Mouse (Mus musculus) limb, embryonic 11.5 days (tissue): Measurements from ENCODE around the gene Gsg1. TPM values are rescaled to one million over a fixed set of nuclear protein-coding genes. Genes with fewer than 3 reads are reported as not detected.

Experiments used
- ATAC-seq: fragments of 200-750 bp; cut with Nextera tagmentation; 2 replicates; pipeline ENCODE4 v1.8.0; 2017; ENCODE audit warnings: low read depth; ENCODE audit not compliant: insufficient number of reproducible peaks, low FRiP score, low TSS enrichment
- DNase-seq: peaks from one replicate; pipeline ENCODE4 v3.0.0-alpha.2; 2015; ENCODE audit warnings: low spot score
- H3K27ac ChIP-seq: fragments of 300-500 bp; sonication (generic); replicated peaks from 2 replicates; pipeline ENCODE4 v1.5.1; 2014; ENCODE audit warnings: low read depth, mild to moderate bottlenecking, low read length
- H3K27me3 ChIP-seq: fragments of 300-500 bp; sonication (generic); 2 replicates; pipeline ENCODE4 v1.6.1; 2014; ENCODE audit warnings: mild to moderate bottlenecking, low read length, mixed read lengths; ENCODE audit not compliant: control insufficient read depth, insufficient read depth
- H3K36me3 ChIP-seq: fragments of 300-500 bp; sonication (generic); 2 replicates; pipeline ENCODE4 v1.6.1; 2014; ENCODE audit warnings: mild to moderate bottlenecking, low read length, moderate library complexity, mixed read lengths; ENCODE audit not compliant: control insufficient read depth, insufficient read depth
- H3K4me1 ChIP-seq: fragments of 300-500 bp; sonication (generic); 2 replicates; pipeline ENCODE4 v1.6.1; 2014; ENCODE audit warnings: low read length, mixed read lengths; ENCODE audit not compliant: control insufficient read depth, insufficient read depth
- H3K4me2 ChIP-seq: fragments of 300-500 bp; sonication (generic); 2 replicates; pipeline ENCODE4 v1.6.1; 2014; ENCODE audit warnings: low read depth, mild to moderate bottlenecking, moderate library complexity; ENCODE audit not compliant: severe bottlenecking
- H3K4me3 ChIP-seq: fragments of 300-500 bp; sonication (generic); 2 replicates; pipeline ENCODE4 v1.5.1; 2014; ENCODE audit warnings: low read depth, low read length
- H3K9ac ChIP-seq: fragments of 300-500 bp; sonication (generic); 2 replicates; pipeline ENCODE4 v1.6.1; 2014; ENCODE audit warnings: mild to moderate bottlenecking, low read length
- H3K9me3 ChIP-seq: fragments of 300-500 bp; sonication (generic); 2 replicates; pipeline ENCODE4 v1.6.1; 2016; ENCODE audit warnings: low read length; ENCODE audit not compliant: control insufficient read depth
- WGBS: fragments of 180-500 bp; shearing (Covaris S2); extraction: QIAGEN DNeasy Blood & Tissue Kit; methylation state at CpG from one replicate; pipeline ENCODE4 v1.1.7; 2014; 5-methylcytosine and 5-hydroxymethylcytosine counted together
- polyA plus RNA-seq: library from polyadenylated mRNA; unstranded; fragments of >200 nt; fragmentation: Nextera tagmentation; extraction: Ambion mirVana; gene quantifications from 2 replicates; pipeline ENCODE4 v1.2.1, GENCODE M21; 2014

Gene Gsg1
- polyA plus RNA-seq, 1 experiment from 2014 or later, result 0.91 TPM

GRCm38 (mm10) chr6:135212666-135213065 is 41.5 kb downstream of the Gsg1 start:
- Histone ChIP-seq H3K4me3 (no peak overlapping the region), H3K27ac (no peak overlapping the region), H3K36me3 (no peaks in the 10 kb centered on the region; the same call in 1 of the 2 replicates), H3K27me3 (no peaks in the 10 kb centered on the region), H3K9me3 (no peaks in the 10 kb centered on the region), H3K9ac (no peak overlapping the region), H3K4me1 (no peaks in the 10 kb centered on the region), H3K4me2 (no peak overlapping the region)
- DNase-seq, result no peak
- ATAC-seq, result no peak
- 79% methylated on average over 2 of the region's 2 CpGs for WGBS

GRCm38 (mm10) chr6:135211169-135211568 is 43.0 kb downstream of the Gsg1 start:
- WGBS, result 82% methylated on average over 7 of the region's 7 CpGs
- no peak overlapping the region for H3K9ac ChIP-seq

GRCm38 (mm10) chr6:135206909-135207308 is 47.2 kb downstream of the Gsg1 start:
- Histone ChIP-seq H3K27me3 (no peaks in the 10 kb centered on the region), H3K36me3 (no peaks in the 10 kb centered on the region; the same call in 1 of the 2 replicates), H3K4me1 (no peaks in the 10 kb centered on the region), H3K4me3 (no peak overlapping the region), H3K27ac (no peak overlapping the region), H3K4me2 (no peak overlapping the region), H3K9ac (no peak overlapping the region), H3K9me3 (no peaks in the 10 kb centered on the region)
- ATAC-seq, result no peak
- DNase-seq, result no peak
- 88% methylated on average over 8 of the region's 8 CpGs for WGBS

More at GRCm38 (mm10) chr6:135211169-135211568, 43.0 kb downstream of the Gsg1 start:
- H3K4me3 ChIP-seq, result no peak overlapping the region
- H3K9me3 ChIP-seq, result no peaks in the 10 kb centered on the region
- no peak for ATAC-seq
- H3K27ac ChIP-seq, result no peak overlapping the region
- H3K36me3 ChIP-seq, result no peaks in the 10 kb centered on the region; the same call in 1 of the 2 replicates
- DNase-seq, result no peak
- no peak overlapping the region for H3K4me2 ChIP-seq
- H3K4me1 ChIP-seq, result no peaks in the 10 kb centered on the region
- no peaks in the 10 kb centered on the region for H3K27me3 ChIP-seq

- Histone ChIP-seq H3K4me2 (no peak overlapping the region), H3K27me3 (no peaks in the 10 kb centered on the region), H3K9ac (no peak overlapping the region), H3K27ac (no peak overlapping the region), H3K4me3 (no peak overlapping the region), H3K4me1 (no peaks in the 10 kb centered on the region), H3K9me3 (no peaks in the 10 kb centered on the region), H3K36me3 (no peaks in the 10 kb centered on the region; the same call in 1 of the 2 replicates)
- 95% methylated on average over 4 of the region's 4 CpGs for WGBS
- DNase-seq (no peak), ATAC-seq (no peak)
These were observed 48.3 kb downstream of the Gsg1 start for GRCm38 (mm10) chr6:135205802-135206201.

GRCm38 (mm10) chr6:135204869-135205268 is 49.3 kb downstream of the Gsg1 start:
- no peaks in the 10 kb centered on the region; the same call in 1 of the 2 replicates for H3K36me3 ChIP-seq
- H3K9ac ChIP-seq, result no peak overlapping the region
- H3K4me2 ChIP-seq, result no peak overlapping the region
- no peak for ATAC-seq
- WGBS, result 78% methylated on average over 4 of the region's 4 CpGs
- no peaks in the 10 kb centered on the region for H3K4me1 ChIP-seq
- H3K4me3 ChIP-seq, result no peak overlapping the region
- H3K9me3 ChIP-seq, result no peaks in the 10 kb centered on the region
- DNase-seq, result no peak
- H3K27ac ChIP-seq, result no peak overlapping the region
- H3K27me3 ChIP-seq, result no peaks in the 10 kb centered on the region

- WGBS, result 70% methylated on average over 6 of the region's 6 CpGs
- Histone ChIP-seq H3K9me3 (no peaks in the 10 kb centered on the region), H3K4me2 (no peak overlapping the region), H3K4me1 (0 out of 2 replicates have a peak, but pooled peaks cover 1% of the 10 kb centered on the region), H3K36me3 (no peaks in the 10 kb centered on the region), H3K27me3 (no peaks in the 10 kb centered on the region), H3K9ac (no peak overlapping the region), H3K4me3 (no peak overlapping the region), H3K27ac (no peak overlapping the region)
- DNase-seq (no peak), ATAC-seq (no peak)
These were observed 50.4 kb downstream of the Gsg1 start for GRCm38 (mm10) chr6:135203737-135204136.

GRCm38 (mm10) chr6:135202668-135203067 is 51.5 kb downstream of the Gsg1 start:
- ATAC-seq (no peak), DNase-seq (no peak)
- 83% methylated on average over 6 of the region's 6 CpGs for WGBS
- Histone ChIP-seq H3K4me1 (0 out of 2 replicates have a peak, but pooled peaks cover 6% of the 10 kb centered on the region), H3K27me3 (no peaks in the 10 kb centered on the region), H3K9me3 (no peaks in the 10 kb centered on the region), H3K4me2 (no peak overlapping the region), H3K4me3 (no peak overlapping the region), H3K27ac (no peak overlapping the region), H3K36me3 (no peaks in the 10 kb centered on the region), H3K9ac (no peak overlapping the region)

- Histone ChIP-seq H3K27ac (no peak overlapping the region), H3K27me3 (no peaks in the 10 kb centered on the region), H3K9ac (no peak overlapping the region; the same call in 1 of the 2 replicates), H3K9me3 (no peaks in the 10 kb centered on the region), H3K4me1 (0 out of 2 replicates have a peak, but pooled peaks cover 6% of the 10 kb centered on the region), H3K4me2 (no peak overlapping the region), H3K36me3 (no peaks in the 10 kb centered on the region), H3K4me3 (no peak overlapping the region)
- 87% methylated on average over 16 of the region's 16 CpGs for WGBS
- DNase-seq (no peak), ATAC-seq (no peak)
These were observed 53.8 kb downstream of the Gsg1 start for GRCm38 (mm10) chr6:135200122-135200957.
